Mouse (Mus musculus) erythroblast, embryonic 14.5 days (primary cell): ENCODE results near the gene 5730409E04Rik.

Experiments
- GATA1 ChIP-seq: IDR thresholded peaks from 2 replicates; pipeline ENCODE4 v1.6.1; 2012; ENCODE audit warnings: low read length, inconsistent platforms, mixed read lengths
- TAL1 ChIP-seq: IDR thresholded peaks from 3 replicates; pipeline ENCODE4 v1.6.1; 2012; ENCODE audit warnings: low read length, inconsistent platforms, mixed read lengths

- TF ChIP-seq TAL1 (no peak), GATA1 (no peak)
These were observed 7.8 kb upstream of the 5730409E04Rik start for GRCm38 (mm10) chr4:126601597-126602444.
